Mouse (Mus musculus) heart, postnatal 0 days (tissue): ENCODE measurements around the gene Hectd2.

Source experiments
- CTCF ChIP-seq: IDR thresholded peaks from 2 replicates; pipeline ENCODE4 v1.5.1; 2016; ENCODE audit warnings: antibody characterized with exemption, control low read depth, low read depth
- EP300 ChIP-seq: IDR thresholded peaks from 2 replicates; pipeline ENCODE4 v1.6.1; 2016; ENCODE audit warnings: antibody characterized with exemption, low read depth

DNA sequence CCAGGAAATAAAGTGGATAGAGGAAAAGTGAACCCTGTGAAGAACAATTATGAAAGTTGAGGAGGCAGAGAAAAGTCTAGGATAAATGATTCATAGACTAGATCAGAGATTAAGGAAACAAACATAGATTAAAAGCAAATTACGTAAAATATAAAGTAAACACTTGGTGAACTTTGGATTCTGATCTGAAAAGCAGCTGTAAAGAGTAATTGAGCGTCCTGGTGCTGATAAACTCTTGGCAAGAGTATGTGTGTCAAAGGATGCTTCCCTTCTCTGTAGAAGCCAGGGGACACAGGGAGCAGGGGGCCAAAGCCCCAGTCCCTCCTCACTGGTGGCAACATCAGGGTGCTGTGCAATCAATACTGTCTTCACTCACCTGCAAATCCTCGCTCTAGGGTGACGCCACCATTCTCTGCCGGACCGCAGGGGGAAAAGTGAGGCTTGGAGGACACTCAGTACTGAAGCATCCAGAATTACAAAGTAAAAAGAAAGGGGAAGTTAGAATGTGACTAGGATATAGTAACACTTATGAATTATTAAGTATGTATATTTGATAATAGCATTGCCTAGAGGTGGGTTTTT lies 91.0 kb downstream of the Hectd2 start:
- no peak for TF ChIP-seq CTCF
- no peak for TF ChIP-seq EP300
